Mouse (Mus musculus) CH12.LX (cell line): ENCODE measurements at regions not wholly inside any gene's neighbourhood (a gene's known extent, or its start where the extent isn't known, plus 50 kb on each side); places are given as distances from the start of the nearest gene placed in this dataset.

Experiments
- CTCF ChIP-seq, 2 experiments: IDR thresholded peaks in 1 of 2; conservative IDR thresholded peaks in 1 of 2; 2 replicates each; pipeline ENCODE4 v1.5.1; 2011 to 2012; ENCODE audit warnings: low read depth in 2 of 2, low read length in 2 of 2, improper control_type of control experiment in 1 of 2, inconsistent platforms in 1 of 2, mild to moderate bottlenecking in 1 of 2, moderate library complexity in 1 of 2
- ETS1 ChIP-seq: conservative IDR thresholded peaks from 2 replicates; pipeline ENCODE4 v1.6.1; 2012; ENCODE audit warnings: low read depth, mild to moderate bottlenecking, inconsistent platforms, low read length, improper control_type of control experiment, moderate library complexity
- MAZ ChIP-seq: IDR thresholded peaks from 2 replicates; pipeline ENCODE4 v1.6.1; 2012; ENCODE audit warnings: low read depth, mild to moderate bottlenecking, inconsistent platforms, low read length, improper control_type of control experiment, moderate library complexity
- POLR2A ChIP-seq: IDR thresholded peaks from 2 replicates; pipeline ENCODE4 v1.6.1; 2011; ENCODE audit warnings: low read depth, mild to moderate bottlenecking, improper control_type of control experiment, low read length

DNA sequence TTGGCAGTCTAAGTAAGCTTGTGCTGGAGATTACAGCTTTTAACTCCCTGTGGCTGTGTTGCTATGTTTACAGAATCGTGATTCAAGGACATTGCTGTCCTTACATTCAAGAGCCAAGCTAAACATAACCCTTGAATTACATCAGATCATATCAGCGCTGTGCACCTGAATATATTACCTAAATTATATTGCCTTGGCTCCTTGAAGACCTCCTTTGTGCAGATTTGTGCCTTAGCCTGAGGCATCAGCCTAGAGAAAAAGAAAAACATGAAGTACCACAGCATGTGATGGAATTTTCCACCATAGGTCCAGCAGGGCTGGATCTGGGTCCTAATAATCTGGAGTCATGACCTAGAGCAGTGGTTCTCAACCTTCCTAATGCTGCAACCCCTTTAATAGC is 189.8 kb upstream of the Tsc22d2 start:
- no peak for TF ChIP-seq POLR2A
- TF ChIP-seq ETS1, result no peak
- no peak for TF ChIP-seq CTCF (conservative IDR thresholded peaks at IDR 0.05 in 1 of 2, IDR thresholded peaks at IDR 0.05 in 1 of 2; ENCODE audit: low read depth in 2 of 2, low read length in 2 of 2)
- TF ChIP-seq MAZ, result no peak
